Comparison of ENCODE assay signal across 11 mouse cellular contexts in the genomic region with DNA sequence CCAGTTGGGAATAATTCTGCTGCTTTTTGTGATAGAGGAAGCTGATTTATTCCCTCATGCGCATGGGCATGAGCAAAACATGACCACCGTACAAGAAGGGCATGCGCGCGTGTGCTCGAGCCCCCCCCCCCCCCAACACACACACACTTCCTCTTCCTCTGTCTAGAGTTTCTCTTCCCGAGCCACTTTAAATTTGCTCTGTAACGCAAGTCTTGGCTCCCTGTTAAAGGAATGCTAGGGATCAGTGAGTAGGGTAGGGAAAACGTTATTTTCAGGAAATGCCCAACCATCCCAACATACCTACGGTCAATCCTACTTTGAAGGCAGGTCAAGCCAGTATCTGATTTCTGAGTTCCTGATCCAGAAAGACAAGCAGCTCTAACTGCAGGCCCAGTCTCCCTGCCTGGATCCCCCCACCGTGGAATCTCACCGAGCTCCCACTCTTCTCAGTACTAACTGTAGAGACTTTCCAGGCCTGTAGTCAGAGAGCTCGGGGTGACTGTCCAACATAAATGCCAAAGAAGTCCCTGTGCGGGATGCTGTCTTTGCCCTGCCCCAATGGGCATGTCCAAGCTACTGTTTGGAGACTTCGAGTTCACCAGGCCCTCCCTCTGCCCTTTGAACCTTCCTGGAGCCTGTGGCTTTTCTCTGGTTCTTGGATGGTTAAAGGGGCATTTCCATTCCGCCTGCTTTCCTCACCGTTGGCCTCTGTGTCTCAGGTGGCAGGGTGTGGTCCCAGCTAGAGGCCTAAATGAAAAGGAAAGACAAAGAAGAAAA. TPM values are rescaled to one million over a fixed set of nuclear protein-coding genes. Genes with fewer than 3 reads are reported as not detected.
A peak's percentile ranks its signal among the peaks of the same experiment; 100 is the strongest.
DNase-seq lines count a peak whose midpoint lies in the region; ATAC-seq and TF ChIP-seq lines count a peak whose summit lies in the region.
"Had no signal": no experiment of that assay in that cellular context is flagged by ENCODE, and none has a peak within 500 bp of the region (broad histone marks: within the 10 kb centered on the region; RNA-seq: fewer than 3 reads in every experiment).

No protein-coding gene starts in this region.

- DNase-seq in layer of hippocampus, adult 2 months (ENCODE audit: low spot score in 2 of 2) = no peak
- DNase-seq in layer of hippocampus, postnatal 36 days = no peak
- DNase-seq in embryonic facial prominence, embryonic 10.5 days (ENCODE audit: low spot score) = no peak
- DNase-seq in kidney, postnatal 14 days = peak; percentile 47
- DNase-seq in urinary bladder, adult 18-20 months (ENCODE audit: low spot score in 2 of 2) = no peak
- DNase-seq in forebrain, embryonic 10.5 days (ENCODE audit: extremely low spot score, low spot score) = no peak
- DNase-seq in ovary, adult 18-20 months (ENCODE audit: low spot score) = no peak
- DNase-seq: cerebellum, adult 2 months; gastrocnemius, postnatal 25 days had no signal

- no peak for TF ChIP-seq CTCF in layer of hippocampus, adult 2 months (conservative IDR thresholded peaks at IDR 0.05)

- WGBS in embryonic facial prominence, embryonic 10.5 days = 71% methylated on average over 17 of the region's 17 CpGs
- WGBS in stomach, embryonic 16.5 days = 64% methylated on average over 17 of the region's 17 CpGs
- 84% methylated on average over 17 of the region's 17 CpGs for WGBS in forebrain, embryonic 10.5 days

- H3K9ac ChIP-seq in stomach, embryonic 16.5 days (ENCODE audit: low read length) = 0 out of 2 replicates have a peak overlapping the region, but pooled peaks have one; percentile 39
- H3K9ac ChIP-seq: neural tube, embryonic 13.5 days had no signal

- no peaks in the 10 kb centered on the region for H3K36me3 ChIP-seq in embryonic facial prominence, embryonic 10.5 days (replicated peaks)
- no peaks in the 10 kb centered on the region for H3K36me3 ChIP-seq in stomach, embryonic 16.5 days (ENCODE audit: control insufficient read depth, insufficient read depth, low read length)
- H3K36me3 ChIP-seq in forebrain, embryonic 10.5 days (replicated peaks) = no peaks in the 10 kb centered on the region
- H3K36me3 ChIP-seq: neural tube, embryonic 13.5 days had no signal

- peaks cover 15% of the 10 kb centered on the region for H3K4me1 ChIP-seq in embryonic facial prominence, embryonic 10.5 days
- H3K4me1 ChIP-seq in stomach, embryonic 16.5 days (ENCODE audit: control insufficient read depth, insufficient read depth, low read length) = 0 out of 2 replicates have a peak, but pooled peaks cover 8% of the 10 kb centered on the region
- H3K4me1 ChIP-seq in forebrain, embryonic 10.5 days = peaks cover 5% of the 10 kb centered on the region; the same call in 1 of the 2 replicates
- H3K4me1 ChIP-seq: neural tube, embryonic 13.5 days had no signal

- 0 out of 2 replicates have a peak, but pooled peaks have one; percentile 25 for ATAC-seq in stomach, embryonic 16.5 days (ENCODE audit: insufficient read depth, low FRiP score)

- H3K9me3 ChIP-seq in embryonic facial prominence, embryonic 10.5 days = no peaks in the 10 kb centered on the region
- no peaks in the 10 kb centered on the region for H3K9me3 ChIP-seq in stomach, embryonic 16.5 days (replicated peaks; ENCODE audit: control insufficient read depth, low read length)
- no peaks in the 10 kb centered on the region for H3K9me3 ChIP-seq in forebrain, embryonic 10.5 days
- H3K9me3 ChIP-seq: neural tube, embryonic 13.5 days had no signal

- H3K27me3 ChIP-seq in embryonic facial prominence, embryonic 10.5 days (replicated peaks; ENCODE audit: low read depth, poor library complexity, severe bottlenecking) = no peaks in the 10 kb centered on the region
- no peaks in the 10 kb centered on the region for H3K27me3 ChIP-seq in stomach, embryonic 16.5 days (ENCODE audit: control insufficient read depth, insufficient read depth, low read length)
- no peaks in the 10 kb centered on the region for H3K27me3 ChIP-seq in forebrain, embryonic 10.5 days (ENCODE audit: poor library complexity, severe bottlenecking)
- H3K27me3 ChIP-seq: neural tube, embryonic 13.5 days had no signal

- H3K27ac ChIP-seq in layer of hippocampus, adult 2 months = peak overlapping the region; percentile 39; the same call in 1 of the 2 replicates
- H3K27ac ChIP-seq in embryonic facial prominence, embryonic 10.5 days (replicated peaks) = peak overlapping the region; percentile 54; the same call in 1 of the 2 replicates
- H3K27ac ChIP-seq in stomach, embryonic 16.5 days (ENCODE audit: low read length) = 0 out of 2 replicates have a peak overlapping the region, but pooled peaks have one; percentile 23
- no peak overlapping the region for H3K27ac ChIP-seq in forebrain, embryonic 10.5 days
- H3K27ac ChIP-seq: neural tube, embryonic 13.5 days had no signal

- no peak overlapping the region for H3K4me3 ChIP-seq in layer of hippocampus, adult 2 months
- no peak overlapping the region for H3K4me3 ChIP-seq in embryonic facial prominence, embryonic 10.5 days
- H3K4me3 ChIP-seq in stomach, embryonic 16.5 days (replicated peaks; ENCODE audit: low read length) = no peak overlapping the region
- H3K4me3 ChIP-seq in forebrain, embryonic 10.5 days = no peak overlapping the region
- H3K4me3 ChIP-seq: neural tube, embryonic 13.5 days had no signal

- peak overlapping the region; percentile 15; the same call in 1 of the 2 replicates for H3K4me2 ChIP-seq in stomach, embryonic 16.5 days (ENCODE audit: low read depth, low read length)
- H3K4me2 ChIP-seq: neural tube, embryonic 13.5 days had no signal

RNA-seq across cellular contexts. Expression of a gene that starts 33.3 kb away (rescaled TPM):
- total RNA-seq in layer of hippocampus, adult 2 months (2021) = under 1 TPM; 0.27 to 0.46 TPM
- total RNA-seq in layer of hippocampus, postnatal 36 days (2021) = under 1 TPM; 0.32 to 0.43 TPM
- 76.2 and 81.0 TPM in 2 replicates for polyA plus RNA-seq in embryonic facial prominence, embryonic 10.5 days (2016; fragmentation: Nextera tagmentation; extraction: Ambion mirVana)
- 402 and 444 TPM in 2 replicates for polyA plus RNA-seq in stomach, embryonic 16.5 days (2015; fragmentation: Nextera tagmentation; extraction: Ambion mirVana)
- polyA plus RNA-seq in forebrain, embryonic 10.5 days (2016; fragmentation: Nextera tagmentation; extraction: Ambion mirVana) = 35.7 and 41.7 TPM in 2 replicates
- total RNA-seq: gastrocnemius, postnatal 25 days had no signal
